Mouse (Mus musculus): ENCODE data around the gene Nkain4. TPM values are rescaled to one million over a fixed set of nuclear protein-coding genes. Genes with fewer than 3 reads are reported as not detected.

Gene Nkain4
- total and polyA plus RNA-seq, 3 experiments = not detected

GRCm38 (mm10) chr2:180920810-180921400 is 33.6 kb downstream of the Nkain4 start, which contains the start of gene Ythdf1 (continued):
- TF ChIP-seq HCFC1 (IDR thresholded peaks at IDR 0.05; ENCODE audit: low read depth, low read length) (peak; percentile 81), ZNF384 (IDR thresholded peaks at IDR 0.05; ENCODE audit: low read depth, low read length) (no peak), USF2 (conservative IDR thresholded peaks at IDR 0.05; ENCODE audit: low read depth, low read length) (peak; percentile 86), POLR2A (IDR thresholded peaks at IDR 0.05; ENCODE audit: low read depth, low read length) (peak; percentile 89), USF1 (IDR thresholded peaks at IDR 0.05; ENCODE audit: low read depth, low read length) (peak; percentile 95), JUN (IDR thresholded peaks at IDR 0.05; ENCODE audit: insufficient read depth, low read depth, low read length) (no peak), MAZ (IDR thresholded peaks at IDR 0.05; ENCODE audit: low read depth, low read length) (no peak), RAD21 (IDR thresholded peaks at IDR 0.05; ENCODE audit: low read depth, low read length) (no peak), MXI1 (IDR thresholded peaks at IDR 0.05; ENCODE audit: low read depth, low read length) (peak; percentile 35), ZKSCAN1 (IDR thresholded peaks at IDR 0.05; ENCODE audit: borderline replicate concordance, low read depth, low read length) (no peak), CHD1 (IDR thresholded peaks at IDR 0.05; ENCODE audit: low read depth, low read length) (no peak), UBTF (IDR thresholded peaks at IDR 0.05; ENCODE audit: low read depth, low read length) (no peak), BHLHE40 (IDR thresholded peaks at IDR 0.05; ENCODE audit: low read depth, low read length) (peak; percentile 20; the same call in 1 of the 2 replicates), TBP (conservative IDR thresholded peaks at IDR 0.05; ENCODE audit: low read depth, low read length) (peak; percentile 64; the same call in 1 of the 2 replicates), SMC3 (IDR thresholded peaks at IDR 0.05; ENCODE audit: low read depth, low read length) (no peak), NRF1 (IDR thresholded peaks at IDR 0.05; ENCODE audit: low read depth, low read length) (peak; percentile 95), PAX5 (IDR thresholded peaks at IDR 0.05; ENCODE audit: low read length) (no peak)

- in situ Hi-C loops (cut with MboI; ENCODE audit: low pct_ligation_motif_present, low pct_unique_long_range_greater_than_20kb, low sequenced_read_pairs) = no loop called here
- H3K36me3 ChIP-seq (replicated peaks in 1 of 2; ENCODE audit: control insufficient read depth in 1 of 2, insufficient read depth in 1 of 2, low read length in 1 of 2) = peaks cover 23 to 35% of the 10 kb centered on the region in 2 experiments
- no peaks in the 10 kb centered on the region for H3K9me3 ChIP-seq (replicated peaks; ENCODE audit: low read length)
- H3K9ac ChIP-seq (ENCODE audit: insufficient read depth, low read depth) = peak overlapping the region; percentile 98
- peak overlapping the region; percentile 93 to 100 (median 99) for H3K4me3 ChIP-seq (replicated peaks in 1 of 3; ENCODE audit: low read depth in 2 of 3, low read length in 2 of 3, poor library complexity in 1 of 3)
- H3K4me1 ChIP-seq (ENCODE audit: control insufficient read depth in 1 of 2, insufficient read depth in 2 of 2) = peaks cover 0 to 35% of the 10 kb centered on the region in 2 experiments; a peak in 2 of 4 replicates
- H3K79me2 ChIP-seq (replicated peaks; ENCODE audit: control insufficient read depth, extremely low read depth, insufficient read depth, poor library complexity, severe bottlenecking) = peaks cover 52% of the 10 kb centered on the region
- DNase-seq (ENCODE audit: extremely low read depth) = no peak
- peak overlapping the region; percentile 58 for H3K4me2 ChIP-seq (ENCODE audit: insufficient read depth, low read depth, poor library complexity, severe bottlenecking)
- dilution Hi-C loops (cut with MboI; ENCODE audit: extremely low pct_ligation_motif_present, extremely low pct_unique_long_range_greater_than_20kb, low sequenced_read_pairs) = no loop called here
- 0 out of 2 replicates have a peak, but pooled peaks have one; percentile 28 for TF ChIP-seq ELF1 (IDR thresholded peaks at IDR 0.05; ENCODE audit: low read depth, low read length)
- TF ChIP-seq ZMIZ1 (IDR thresholded peaks at IDR 0.05; ENCODE audit: low read depth, low read length) = no peak
- peaks cover 9% of the 10 kb centered on the region for H3K27me3 ChIP-seq (replicated peaks)
- no peak overlapping the region for H3K27ac ChIP-seq (ENCODE audit: insufficient read depth, low read depth)
These were observed 34.3 kb downstream of the Nkain4 start for GRCm38 (mm10) chr2:180919913-180920809.

Measured in CH12.LX (cell line).